Mouse (Mus musculus) testis, adult 2 months (tissue): ENCODE results near the gene Cdk8.

Source experiments
- CTCF ChIP-seq: fragments of 200-500 bp; IDR thresholded peaks from 2 replicates; pipeline ENCODE4 v1.5.1; 2012; ENCODE audit warnings: low read depth, mild to moderate bottlenecking, inconsistent platforms, low read length, moderate library complexity; ENCODE audit not compliant: control insufficient read depth, insufficient read depth, insufficient replicate concordance
- POLR2A ChIP-seq: fragments of 200-500 bp; IDR thresholded peaks from 2 replicates; pipeline ENCODE4 v1.6.1; 2012; ENCODE audit warnings: low read depth, mild to moderate bottlenecking, inconsistent platforms, low read length, moderate library complexity; ENCODE audit not compliant: control insufficient read depth

- TF ChIP-seq CTCF, result no peak
- no peak for TF ChIP-seq POLR2A
Measured at GRCm38 (mm10) chr5:146229869-146230650, 970 bp upstream of the Cdk8 start.
